Mouse (Mus musculus): Measurements from ENCODE around the gene Kcnn4. TPM values are rescaled to one million over a fixed set of nuclear protein-coding genes. Genes with fewer than 3 reads are reported as not detected.

Gene Kcnn4
- polyA plus RNA-seq, 1 experiment from 2014 or later = 9.6 TPM

GRCm38 (mm10) chr7:24348896-24349295, 21.2 kb upstream of the Kcnn4 start, which contains the start of gene Lypd5:
Lypd5 (plus strand) TSS chr7:24349196.
- H3K4me2 ChIP-seq (ENCODE audit: low read length) = no peak within 1 kb of the TSS
- no peak within 1 kb of the TSS for H3K4me3 ChIP-seq (replicated peaks; ENCODE audit: low read depth, low read length)
- no peaks in the 10 kb centered on the region for H3K4me1 ChIP-seq (replicated peaks; ENCODE audit: insufficient read depth, low read length)
- no peaks in the 10 kb centered on the region for H3K36me3 ChIP-seq (ENCODE audit: insufficient read depth, low read length)
- H3K9ac ChIP-seq (ENCODE audit: low read depth, low read length) = no peak within 1 kb of the TSS
- ATAC-seq (replicated peaks; ENCODE audit: low FRiP score, low read depth) = no peak
- DNase-seq (ENCODE audit: low spot score) = no peak
- WGBS = 38% methylated on average over 6 of the region's 6 CpGs
- no peaks in the 10 kb centered on the region for H3K27me3 ChIP-seq (ENCODE audit: insufficient read depth, low read length)
- no peak within 1 kb of the TSS for H3K27ac ChIP-seq
- H3K9me3 ChIP-seq (replicated peaks; ENCODE audit: low read length) = no peaks in the 10 kb centered on the region
- no peak for TF ChIP-seq CTCF (IDR thresholded peaks at IDR 0.05; ENCODE audit: low read depth)

- no peaks in the 10 kb centered on the region for H3K9me3 ChIP-seq (replicated peaks; ENCODE audit: low read length)
- WGBS = 74% methylated on average over 6 of the region's 6 CpGs
- H3K4me1 ChIP-seq (replicated peaks; ENCODE audit: insufficient read depth, low read length) = no peaks in the 10 kb centered on the region
- H3K27ac ChIP-seq = no peak overlapping the region
- no peak for DNase-seq (ENCODE audit: low spot score)
- no peaks in the 10 kb centered on the region for H3K36me3 ChIP-seq (ENCODE audit: insufficient read depth, low read length)
- H3K4me2 ChIP-seq (ENCODE audit: low read length) = no peak overlapping the region
- no peak for ATAC-seq (replicated peaks; ENCODE audit: low FRiP score, low read depth)
- H3K27me3 ChIP-seq (ENCODE audit: insufficient read depth, low read length) = no peaks in the 10 kb centered on the region
- H3K4me3 ChIP-seq (replicated peaks; ENCODE audit: low read depth, low read length) = no peak overlapping the region
- no peak for TF ChIP-seq CTCF (IDR thresholded peaks at IDR 0.05; ENCODE audit: low read depth)
- H3K9ac ChIP-seq (ENCODE audit: low read depth, low read length) = no peak overlapping the region
Measured at GRCm38 (mm10) chr7:24355646-24356045, 14.4 kb upstream of the Kcnn4 start.

GRCm38 (mm10) chr7:24356081-24356480, 14.0 kb upstream of the Kcnn4 start:
- ATAC-seq (replicated peaks; ENCODE audit: low FRiP score, low read depth) = no peak
- Histone ChIP-seq H3K27me3 (ENCODE audit: insufficient read depth, low read length) (no peaks in the 10 kb centered on the region), H3K9ac (ENCODE audit: low read depth, low read length) (no peak overlapping the region), H3K36me3 (ENCODE audit: insufficient read depth, low read length) (no peaks in the 10 kb centered on the region), H3K27ac (no peak overlapping the region), H3K4me3 (replicated peaks; ENCODE audit: low read depth, low read length) (no peak overlapping the region), H3K4me1 (replicated peaks; ENCODE audit: insufficient read depth, low read length) (no peaks in the 10 kb centered on the region), H3K4me2 (ENCODE audit: low read length) (no peak overlapping the region), H3K9me3 (replicated peaks; ENCODE audit: low read length) (no peaks in the 10 kb centered on the region)
- DNase-seq (ENCODE audit: low spot score) = no peak
- no peak for TF ChIP-seq CTCF (IDR thresholded peaks at IDR 0.05; ENCODE audit: low read depth)
- 67% methylated on average over 10 of the region's 10 CpGs for WGBS

- Histone ChIP-seq H3K27ac (no peak overlapping the region), H3K9me3 (replicated peaks; ENCODE audit: low read length) (no peaks in the 10 kb centered on the region), H3K4me2 (ENCODE audit: low read length) (no peak overlapping the region), H3K4me1 (replicated peaks; ENCODE audit: insufficient read depth, low read length) (no peaks in the 10 kb centered on the region), H3K4me3 (replicated peaks; ENCODE audit: low read depth, low read length) (no peak overlapping the region), H3K27me3 (ENCODE audit: insufficient read depth, low read length) (no peaks in the 10 kb centered on the region), H3K36me3 (ENCODE audit: insufficient read depth, low read length) (no peaks in the 10 kb centered on the region), H3K9ac (ENCODE audit: low read depth, low read length) (no peak overlapping the region)
- TF ChIP-seq CTCF (IDR thresholded peaks at IDR 0.05; ENCODE audit: low read depth) = peak; percentile 48; the same call in 1 of the 2 replicates
- ATAC-seq (replicated peaks; ENCODE audit: low FRiP score, low read depth) = no peak
- WGBS = 49% methylated on average over 4 of the region's 4 CpGs
- DNase-seq (ENCODE audit: low spot score) = no peak
Measured at GRCm38 (mm10) chr7:24357899-24358298, 12.2 kb upstream of the Kcnn4 start.

GRCm38 (mm10) chr7:24359269-24359668, 10.8 kb upstream of the Kcnn4 start:
- Histone ChIP-seq H3K27me3 (ENCODE audit: insufficient read depth, low read length) (no peaks in the 10 kb centered on the region), H3K4me2 (ENCODE audit: low read length) (no peak overlapping the region), H3K9me3 (replicated peaks; ENCODE audit: low read length) (no peaks in the 10 kb centered on the region), H3K27ac (no peak overlapping the region), H3K4me1 (replicated peaks; ENCODE audit: insufficient read depth, low read length) (no peaks in the 10 kb centered on the region), H3K36me3 (ENCODE audit: insufficient read depth, low read length) (no peaks in the 10 kb centered on the region), H3K9ac (ENCODE audit: low read depth, low read length) (no peak overlapping the region), H3K4me3 (replicated peaks; ENCODE audit: low read depth, low read length) (no peak overlapping the region)
- DNase-seq (ENCODE audit: low spot score) (peak; percentile 62), ATAC-seq (replicated peaks; ENCODE audit: low FRiP score, low read depth) (no peak; the same call in 1 of the 2 replicates)
- no peak for TF ChIP-seq CTCF (IDR thresholded peaks at IDR 0.05; ENCODE audit: low read depth)
- 20% methylated on average over 9 of the region's 9 CpGs for WGBS

GRCm38 (mm10) chr7:24361001-24361400, 9.1 kb upstream of the Kcnn4 start:
- ATAC-seq (replicated peaks; ENCODE audit: low FRiP score, low read depth) (no peak), DNase-seq (ENCODE audit: low spot score) (no peak)
- Histone ChIP-seq H3K4me2 (ENCODE audit: low read length) (no peak overlapping the region), H3K27me3 (ENCODE audit: insufficient read depth, low read length) (no peaks in the 10 kb centered on the region), H3K9me3 (replicated peaks; ENCODE audit: low read length) (no peaks in the 10 kb centered on the region), H3K4me1 (replicated peaks; ENCODE audit: insufficient read depth, low read length) (no peaks in the 10 kb centered on the region), H3K27ac (no peak overlapping the region), H3K36me3 (ENCODE audit: insufficient read depth, low read length) (no peaks in the 10 kb centered on the region), H3K4me3 (replicated peaks; ENCODE audit: low read depth, low read length) (no peak overlapping the region), H3K9ac (ENCODE audit: low read depth, low read length) (no peak overlapping the region)
- 73% methylated on average over 4 of the region's 4 CpGs for WGBS
- TF ChIP-seq CTCF (IDR thresholded peaks at IDR 0.05; ENCODE audit: low read depth) = peak; percentile 46

- H3K9me3 ChIP-seq (replicated peaks; ENCODE audit: low read length) = no peaks in the 10 kb centered on the region
- WGBS = 23% methylated on average over 6 of the region's 7 CpGs
- no peak for DNase-seq (ENCODE audit: low spot score)
Measured at GRCm38 (mm10) chr7:24363228-24363627, 6.8 kb upstream of the Kcnn4 start.

More at GRCm38 (mm10) chr7:24363228-24363627, 6.8 kb upstream of the Kcnn4 start:
- no peak overlapping the region for H3K4me2 ChIP-seq (ENCODE audit: low read length)
- TF ChIP-seq CTCF (IDR thresholded peaks at IDR 0.05; ENCODE audit: low read depth) = peak; percentile 58
- no peak for ATAC-seq (replicated peaks; ENCODE audit: low FRiP score, low read depth)
- H3K9ac ChIP-seq (ENCODE audit: low read depth, low read length) = no peak overlapping the region
- no peak overlapping the region for H3K4me3 ChIP-seq (replicated peaks; ENCODE audit: low read depth, low read length)
- no peaks in the 10 kb centered on the region for H3K27me3 ChIP-seq (ENCODE audit: insufficient read depth, low read length)
- H3K4me1 ChIP-seq (replicated peaks; ENCODE audit: insufficient read depth, low read length) = no peaks in the 10 kb centered on the region
- no peaks in the 10 kb centered on the region for H3K36me3 ChIP-seq (ENCODE audit: insufficient read depth, low read length)
- no peak overlapping the region for H3K27ac ChIP-seq

Data from kidney, postnatal 0 days (tissue).